Mouse (Mus musculus) neural tube, embryonic 13.5 days (tissue): ENCODE results near the gene Picalm. TPM values are rescaled to one million over a fixed set of nuclear protein-coding genes. Genes with fewer than 3 reads are reported as not detected.
"Not testable (repeated sequence)": the region's sequence is repeated elsewhere in the genome, so short reads cannot be mapped to it uniquely, and the experiment has no call there.

ENCODE experiments used
- ATAC-seq: fragments of 200-750 bp; cut with Nextera tagmentation; 2 replicates; pipeline ENCODE4 v1.8.0; 2017; ENCODE audit warnings: low read depth, mild to moderate bottlenecking, moderate TSS enrichment, moderate library complexity
- H3K27ac ChIP-seq: fragments of 300-500 bp; sonication (generic); replicated peaks from 2 replicates; pipeline ENCODE4 v1.5.1; 2015; ENCODE audit warnings: moderate library complexity, mild to moderate bottlenecking, inconsistent platforms
- H3K27me3 ChIP-seq: fragments of 300-500 bp; sonication (generic); 2 replicates; pipeline ENCODE4 v1.6.1; 2015; ENCODE audit warnings: mild to moderate bottlenecking, inconsistent platforms
- H3K36me3 ChIP-seq: fragments of 300-500 bp; sonication (generic); 2 replicates; pipeline ENCODE4 v1.6.1; 2015; ENCODE audit warnings: mild to moderate bottlenecking, inconsistent platforms
- H3K4me1 ChIP-seq: fragments of 300-500 bp; sonication (generic); replicated peaks from 2 replicates; pipeline ENCODE4 v1.6.1; 2015; ENCODE audit warnings: inconsistent platforms
- H3K4me2 ChIP-seq: fragments of 300-500 bp; sonication (generic); 2 replicates; pipeline ENCODE4 v1.6.1; 2015; ENCODE audit warnings: inconsistent platforms, mild to moderate bottlenecking, moderate library complexity
- H3K4me3 ChIP-seq: fragments of 300-500 bp; sonication (generic); 2 replicates; pipeline ENCODE4 v1.5.1; 2015; ENCODE audit warnings: mild to moderate bottlenecking, inconsistent platforms
- H3K9ac ChIP-seq: fragments of 300-500 bp; sonication (generic); 2 replicates; pipeline ENCODE4 v1.6.1; 2015; ENCODE audit warnings: moderate library complexity, mild to moderate bottlenecking, inconsistent platforms
- H3K9me3 ChIP-seq: fragments of 300-500 bp; sonication (generic); 2 replicates; pipeline ENCODE4 v1.6.1; 2016; ENCODE audit warnings: inconsistent platforms
- WGBS: fragments of 180-500 bp; shearing (Covaris S2); methylation state at CpG from one replicate; pipeline ENCODE4 v1.1.7; 2015; 5-methylcytosine and 5-hydroxymethylcytosine counted together
- polyA plus RNA-seq: library from polyadenylated mRNA; unstranded; fragments of >200 nt; fragmentation: Nextera tagmentation; extraction: Ambion mirVana; gene quantifications from 2 replicates; pipeline ENCODE4 v1.2.1, GENCODE M21; 2015

The Picalm gene
- polyA plus RNA-seq, 1 experiment from 2014 or later = 39.5 TPM

DNA sequence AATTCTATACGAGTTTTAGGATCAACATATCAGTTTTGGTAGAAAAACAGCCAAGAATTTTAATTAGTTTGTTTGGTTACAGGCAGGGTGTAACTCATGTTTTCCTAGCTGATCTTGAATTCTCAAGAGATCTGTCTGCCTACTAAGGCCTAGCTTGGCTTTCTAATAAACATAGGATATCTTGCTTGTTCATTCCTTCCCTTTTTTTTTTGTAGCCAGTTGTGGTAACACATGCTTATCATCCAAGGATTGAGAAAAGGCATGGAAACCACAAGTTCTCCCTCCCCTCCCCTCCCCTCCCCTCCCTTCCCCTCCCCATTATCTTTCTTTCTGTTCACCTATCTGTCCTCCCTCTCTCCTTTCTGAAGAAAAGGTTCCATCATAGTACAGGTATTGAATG is 36.0 kb downstream of the Picalm start:
- Histone ChIP-seq H3K36me3 (peaks cover 47% of the 10 kb centered on the region), H3K4me3 (no peak overlapping the region), H3K9ac (no peak overlapping the region), H3K27ac (no peak overlapping the region), H3K9me3 (0 out of 2 replicates have a peak, but pooled peaks cover 2% of the 10 kb centered on the region), H3K27me3 (no peaks in the 10 kb centered on the region), H3K4me2 (no peak overlapping the region), H3K4me1 (no peaks in the 10 kb centered on the region)
- WGBS = 88% methylated on average over 1 of the region's 1 CpGs
- no peak for ATAC-seq

DNA sequence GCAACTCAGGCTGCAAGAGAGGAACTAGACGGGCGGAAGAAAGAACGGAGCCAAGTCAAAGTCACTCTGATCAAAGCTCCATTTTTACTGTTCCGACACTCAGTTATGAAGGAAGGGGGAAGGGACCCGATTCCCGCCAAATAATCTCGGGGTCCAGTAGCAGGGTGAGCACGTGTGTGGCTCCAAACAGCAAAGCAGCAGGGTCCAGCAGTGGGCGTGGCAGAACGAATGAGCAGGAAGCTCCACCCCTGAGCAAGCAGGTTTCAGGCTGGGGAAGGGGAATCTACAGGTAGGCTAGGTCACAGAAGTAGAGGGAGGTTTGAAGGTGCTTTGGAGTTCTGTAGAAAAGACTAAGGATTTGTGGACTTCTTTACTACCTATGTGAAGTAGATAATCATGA is 37.8 kb downstream of the Picalm start:
- not testable (repeated sequence) for H3K9ac ChIP-seq, H3K4me2 ChIP-seq, ATAC-seq, H3K4me1 ChIP-seq, H3K27me3 ChIP-seq, H3K4me3 ChIP-seq, H3K27ac ChIP-seq, H3K9me3 ChIP-seq
- WGBS = 84% methylated on average over 10 of the region's 10 CpGs
- H3K36me3 ChIP-seq = peaks cover 39% of the 10 kb centered on the region

DNA sequence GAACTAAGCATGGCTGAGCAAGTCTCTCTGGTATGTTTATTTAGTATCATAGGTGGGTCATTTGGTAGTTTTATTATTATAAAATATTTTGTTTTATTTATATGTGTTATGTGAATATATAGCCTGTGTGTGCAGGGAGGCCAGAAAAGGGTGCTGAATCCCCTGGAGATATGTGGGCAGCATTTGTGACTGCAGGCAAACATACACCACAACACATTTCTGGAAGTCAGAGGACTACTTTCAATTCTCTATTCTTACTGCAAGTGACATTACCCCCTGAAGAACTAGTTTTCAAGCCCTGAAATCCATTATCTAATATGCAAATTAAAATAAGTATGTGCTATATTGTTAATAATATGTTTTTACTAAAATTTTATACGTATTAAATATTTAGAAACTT is 43.8 kb downstream of the Picalm start:
- no peaks in the 10 kb centered on the region for H3K27me3 ChIP-seq
- ATAC-seq = no peak
- H3K9ac ChIP-seq = no peak overlapping the region
- H3K4me3 ChIP-seq = no peak overlapping the region
- no peaks in the 10 kb centered on the region for H3K9me3 ChIP-seq
- WGBS = 93% methylated on average over 1 of the region's 1 CpGs
- no peak overlapping the region for H3K4me2 ChIP-seq
- H3K27ac ChIP-seq = no peak overlapping the region
- peaks cover 45% of the 10 kb centered on the region for H3K36me3 ChIP-seq
- H3K4me1 ChIP-seq = no peaks in the 10 kb centered on the region

DNA sequence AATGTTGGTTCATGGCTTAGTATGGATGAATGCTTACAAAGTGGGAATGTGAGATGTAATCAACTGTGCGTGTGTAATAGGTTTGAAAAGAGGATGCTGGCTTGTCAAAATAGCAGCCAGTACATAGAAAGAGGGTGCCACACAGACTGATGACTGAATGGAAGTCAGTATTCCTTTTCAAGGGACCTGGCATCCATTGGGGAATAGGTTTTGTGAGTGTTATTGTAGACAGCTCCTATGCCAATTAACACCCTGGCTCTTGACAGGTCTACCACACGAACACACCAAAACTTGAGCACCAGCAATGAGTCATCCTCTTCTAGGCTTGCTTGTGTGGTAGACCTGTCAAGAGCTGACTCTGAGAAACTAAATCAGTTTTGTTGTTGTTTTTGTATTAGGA is 45.6 kb downstream of the Picalm start:
- Histone ChIP-seq H3K4me2 (no peak overlapping the region), H3K27me3 (no peaks in the 10 kb centered on the region), H3K9me3 (no peaks in the 10 kb centered on the region), H3K36me3 (peaks cover 43% of the 10 kb centered on the region), H3K9ac (no peak overlapping the region), H3K4me3 (no peak overlapping the region), H3K4me1 (no peaks in the 10 kb centered on the region), H3K27ac (no peak overlapping the region)
- 89% methylated on average over 2 of the region's 2 CpGs for WGBS
- ATAC-seq = no peak

DNA sequence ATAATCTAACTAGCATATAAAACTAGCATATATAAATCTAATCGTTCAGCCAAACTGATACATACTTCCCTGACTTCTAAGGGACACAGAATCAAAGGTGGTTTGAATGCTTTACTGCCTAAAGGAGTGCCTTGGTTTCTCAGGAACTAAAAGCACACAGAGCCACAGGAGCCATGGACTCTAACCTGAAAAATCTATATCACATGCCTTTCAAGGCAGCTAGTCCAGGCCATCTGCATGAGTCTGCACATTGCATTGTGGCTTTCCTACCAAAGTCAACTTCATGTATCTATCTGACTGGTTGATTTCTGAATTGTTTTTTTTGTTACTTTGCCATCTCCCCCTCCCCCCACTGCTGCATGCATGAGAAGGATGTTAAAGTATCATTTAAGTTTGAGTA is 50.6 kb downstream of the Picalm start:
- no peak for ATAC-seq
- no peaks in the 10 kb centered on the region for H3K4me1 ChIP-seq
- no peaks in the 10 kb centered on the region for H3K9me3 ChIP-seq
- no peak overlapping the region for H3K9ac ChIP-seq
- H3K36me3 ChIP-seq = peaks cover 33% of the 10 kb centered on the region
- no peak overlapping the region for H3K4me2 ChIP-seq
- no peak overlapping the region for H3K27ac ChIP-seq
- H3K4me3 ChIP-seq = no peak overlapping the region
- whole genome bisulfite sequencing = 97% methylated on average over 1 of the region's 1 CpGs
- no peaks in the 10 kb centered on the region for H3K27me3 ChIP-seq

DNA sequence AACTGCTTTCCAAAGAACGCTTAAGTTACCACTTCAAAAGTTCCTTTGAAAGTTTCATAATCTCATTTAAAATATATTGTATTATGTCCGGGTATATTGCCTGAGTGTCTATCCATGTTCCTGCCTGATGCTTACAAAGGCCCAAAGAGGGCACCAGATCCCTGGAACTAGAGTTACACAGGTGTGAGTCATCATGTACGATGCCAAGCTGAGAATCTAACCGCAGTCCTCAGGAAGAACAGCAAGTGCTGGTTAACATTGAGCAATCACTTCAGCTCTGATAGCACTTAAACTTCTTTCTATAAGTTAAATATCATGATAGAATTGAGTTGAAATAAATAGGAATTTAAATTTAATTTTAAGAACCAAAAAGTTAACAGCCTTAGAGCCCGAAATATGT is 70.2 kb downstream of the Picalm start:
- Histone ChIP-seq H3K4me3 (no peak overlapping the region), H3K4me1 (no peaks in the 10 kb centered on the region), H3K27ac (no peak overlapping the region), H3K27me3 (no peaks in the 10 kb centered on the region), H3K9ac (no peak overlapping the region), H3K4me2 (no peak overlapping the region), H3K9me3 (no peaks in the 10 kb centered on the region), H3K36me3 (peaks cover 25% of the 10 kb centered on the region)
- 91% methylated on average over 5 of the region's 5 CpGs for WGBS
- no peak for ATAC-seq

DNA sequence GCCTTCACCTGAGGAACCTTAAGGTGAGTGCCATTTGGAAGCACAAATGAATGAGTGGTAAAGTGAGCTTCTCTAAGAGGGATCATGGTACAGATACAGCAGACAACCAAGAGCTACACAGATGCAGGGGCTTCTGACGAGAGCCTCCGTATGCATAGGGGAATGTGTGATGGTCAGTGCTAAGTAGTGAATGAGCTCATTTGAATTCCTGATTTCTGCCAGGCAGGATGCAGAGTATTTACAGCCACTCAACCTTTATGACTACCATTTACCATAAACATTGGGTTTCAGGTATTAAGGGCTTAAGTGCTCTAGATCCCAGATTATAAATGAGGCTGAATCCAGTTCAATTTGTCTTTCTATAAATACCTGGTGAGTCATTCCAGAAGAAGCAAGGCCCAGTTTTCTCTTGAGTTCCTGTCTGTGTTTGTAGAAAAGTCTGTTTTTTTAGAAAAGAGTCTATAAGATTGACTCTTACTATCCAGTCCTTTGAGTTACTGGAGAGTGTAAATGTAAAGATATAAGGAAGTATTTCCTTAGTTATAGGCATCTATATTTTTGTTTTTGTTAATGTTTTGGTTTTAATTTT is 72.0 kb downstream of the Picalm start:
- ATAC-seq = no peak
- WGBS = 73% methylated on average over 2 of the region's 2 CpGs
- H3K27me3 ChIP-seq = no peaks in the 10 kb centered on the region
- H3K9ac ChIP-seq = no peak overlapping the region
- H3K27ac ChIP-seq = no peak overlapping the region
- H3K4me3 ChIP-seq = no peak overlapping the region
- peaks cover 23% of the 10 kb centered on the region for H3K36me3 ChIP-seq
- H3K4me2 ChIP-seq = no peak overlapping the region
- H3K9me3 ChIP-seq = no peaks in the 10 kb centered on the region
- H3K4me1 ChIP-seq = no peaks in the 10 kb centered on the region; the same call in 1 of the 2 replicates

DNA sequence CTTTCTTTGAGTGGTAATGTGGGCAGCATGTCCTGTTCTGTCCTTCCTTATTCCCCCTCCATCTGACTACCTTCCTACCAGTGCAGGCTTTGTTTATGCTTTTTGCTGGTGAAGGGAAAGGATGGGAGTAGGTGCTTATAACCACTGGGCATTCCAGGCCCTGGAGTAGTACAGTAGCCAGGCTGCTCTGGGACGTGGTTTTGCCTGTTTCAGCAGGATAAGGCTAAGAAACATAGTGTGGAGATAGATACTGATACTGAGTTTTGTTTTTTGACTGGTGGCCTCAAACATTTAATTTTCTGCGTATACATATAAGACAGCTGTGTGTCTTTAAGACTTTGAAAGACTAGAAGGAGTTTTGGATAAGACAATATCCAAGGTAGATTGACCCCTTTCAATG is 73.9 kb downstream of the Picalm start:
- no peak for ATAC-seq
- no peak overlapping the region for H3K27ac ChIP-seq
- H3K27me3 ChIP-seq = no peaks in the 10 kb centered on the region
- H3K4me2 ChIP-seq = no peak overlapping the region
- 98% methylated on average over 2 of the region's 2 CpGs for WGBS
- no peak overlapping the region for H3K9ac ChIP-seq
- no peaks in the 10 kb centered on the region for H3K9me3 ChIP-seq
- no peaks in the 10 kb centered on the region; the same call in 1 of the 2 replicates for H3K4me1 ChIP-seq
- H3K4me3 ChIP-seq = no peak overlapping the region
- H3K36me3 ChIP-seq = peaks cover 30% of the 10 kb centered on the region

DNA sequence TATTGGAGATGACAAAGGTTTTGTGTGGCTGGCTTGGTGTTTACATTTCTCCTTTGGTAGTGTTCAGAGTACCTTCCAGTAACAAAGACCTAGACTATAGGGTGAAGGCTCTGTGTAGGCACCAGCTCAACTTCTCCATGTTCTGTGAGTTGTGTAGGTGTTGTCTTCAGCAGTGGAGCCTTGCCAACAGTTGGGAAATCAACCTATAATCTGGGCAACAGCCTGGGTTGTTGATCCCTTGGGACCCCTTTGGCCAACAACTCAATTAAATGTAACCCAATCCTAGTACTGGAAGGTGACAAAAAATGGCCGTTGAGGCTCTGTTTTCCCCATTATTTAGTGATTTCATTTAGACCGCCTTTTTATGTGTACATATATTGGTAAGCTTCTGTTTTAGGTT is 80.1 kb downstream of the Picalm start:
- no peak overlapping the region for H3K27ac ChIP-seq
- H3K9ac ChIP-seq = no peak overlapping the region
- H3K36me3 ChIP-seq = peaks cover 34% of the 10 kb centered on the region
- ATAC-seq = no peak
- H3K4me3 ChIP-seq = no peak overlapping the region
- no peak overlapping the region for H3K4me2 ChIP-seq
- no peaks in the 10 kb centered on the region; the same call in 1 of the 2 replicates for H3K4me1 ChIP-seq
- H3K27me3 ChIP-seq = no peaks in the 10 kb centered on the region
- WGBS = 88% methylated on average over 2 of the region's 2 CpGs
- no peaks in the 10 kb centered on the region for H3K9me3 ChIP-seq

DNA sequence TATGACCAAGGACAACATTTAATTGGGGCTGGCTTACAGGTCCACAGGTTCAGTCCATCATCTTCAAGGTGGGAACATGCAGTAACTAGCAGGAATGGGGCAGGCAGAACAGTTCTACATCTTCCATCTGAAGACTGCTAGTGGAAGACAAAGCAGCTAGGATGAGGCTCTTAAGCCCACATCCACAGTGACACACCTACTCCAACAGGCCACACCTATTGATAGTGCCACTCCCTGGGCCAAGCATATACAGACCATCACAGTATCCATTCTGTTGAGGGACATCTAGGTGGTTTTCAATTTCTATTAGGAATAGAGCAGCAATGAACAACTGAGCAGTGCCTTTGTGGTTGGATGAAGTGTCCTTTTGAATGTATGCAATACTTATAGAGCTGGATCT is 80.9 kb downstream of the Picalm start:
- no peak overlapping the region for H3K9ac ChIP-seq
- H3K27ac ChIP-seq = no peak overlapping the region
- H3K9me3 ChIP-seq = no peaks in the 10 kb centered on the region
- H3K36me3 ChIP-seq = peaks cover 34% of the 10 kb centered on the region
- no peak overlapping the region for H3K4me2 ChIP-seq
- no peak overlapping the region for H3K4me3 ChIP-seq
- H3K27me3 ChIP-seq = no peaks in the 10 kb centered on the region
- H3K4me1 ChIP-seq = no peaks in the 10 kb centered on the region; the same call in 1 of the 2 replicates
- no peak for ATAC-seq

DNA sequence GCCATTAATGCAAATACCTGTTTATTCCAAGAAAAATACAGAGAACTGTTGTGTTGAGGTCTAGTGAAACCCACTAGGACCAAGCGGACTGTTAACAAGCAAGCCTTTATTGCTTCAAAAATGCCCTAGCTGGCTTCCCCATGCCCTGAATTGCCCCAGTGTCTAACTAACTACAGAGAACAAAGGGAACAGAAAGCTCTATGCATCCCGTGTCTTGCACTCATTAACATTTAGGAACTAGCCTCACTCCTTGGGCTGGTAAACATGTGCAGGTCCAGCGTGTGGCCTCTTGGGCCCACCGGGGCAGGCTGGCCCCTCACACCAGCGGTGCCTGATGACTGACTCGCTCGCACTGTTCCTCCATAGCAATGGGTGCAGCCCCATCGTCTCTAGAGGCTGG is 86.5 kb downstream of the Picalm start:
- Histone ChIP-seq H3K27ac (no peak overlapping the region), H3K9me3 (no peaks in the 10 kb centered on the region), H3K4me3 (no peak overlapping the region), H3K4me1 (no peaks in the 10 kb centered on the region), H3K36me3 (no peaks in the 10 kb centered on the region), H3K4me2 (no peak overlapping the region), H3K9ac (no peak overlapping the region), H3K27me3 (no peaks in the 10 kb centered on the region)
- 54% methylated on average over 8 of the region's 8 CpGs for WGBS
- ATAC-seq = no peak; the same call in 1 of the 2 replicates

DNA sequence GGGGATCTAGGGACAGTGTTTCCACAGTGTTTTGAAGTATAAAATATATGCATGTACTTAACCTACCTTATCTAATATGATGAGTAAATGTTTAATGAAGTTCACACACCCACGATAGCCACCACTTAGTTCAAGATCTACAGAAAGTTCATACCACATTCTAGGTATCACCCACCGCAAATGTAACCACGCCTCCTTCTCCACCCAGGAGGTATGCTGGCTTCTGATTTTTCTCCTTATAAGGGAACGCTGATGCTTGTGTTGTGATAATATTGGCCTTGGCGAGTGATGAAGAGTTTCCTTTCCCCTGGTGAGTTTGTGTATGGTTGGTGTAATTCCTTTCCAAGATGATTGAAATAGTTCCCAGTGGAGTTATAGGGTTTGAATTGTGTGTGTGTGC is 88.1 kb downstream of the Picalm start:
- Histone ChIP-seq H3K4me3 (no peak overlapping the region), H3K4me1 (no peaks in the 10 kb centered on the region), H3K9me3 (no peaks in the 10 kb centered on the region), H3K27me3 (no peaks in the 10 kb centered on the region), H3K9ac (no peak overlapping the region), H3K36me3 (no peaks in the 10 kb centered on the region), H3K4me2 (no peak overlapping the region), H3K27ac (no peak overlapping the region)
- WGBS = 87% methylated on average over 5 of the region's 5 CpGs
- no peak for ATAC-seq

DNA sequence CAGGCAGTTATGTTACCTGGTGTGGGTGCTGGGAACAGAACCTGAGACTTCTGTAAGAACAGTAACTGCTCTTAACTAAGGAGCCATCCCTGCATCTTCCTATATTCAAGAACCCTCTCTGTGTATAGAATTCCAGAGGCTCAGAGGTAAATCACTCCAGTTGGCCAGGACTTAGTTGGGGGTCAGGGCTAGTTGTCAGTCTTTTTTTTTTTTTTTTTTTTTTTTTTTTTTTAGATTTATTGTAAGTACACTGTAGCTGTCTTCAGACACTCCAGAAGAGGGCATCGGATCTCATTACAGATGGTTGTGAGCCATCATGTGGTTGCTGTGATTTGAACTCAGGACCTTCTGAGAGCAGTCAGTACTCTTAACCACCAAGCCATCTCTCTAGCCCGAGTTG is 91.5 kb downstream of the Picalm start:
- H3K9ac ChIP-seq = no peak overlapping the region
- H3K4me1 ChIP-seq = no peaks in the 10 kb centered on the region
- no peaks in the 10 kb centered on the region for H3K9me3 ChIP-seq
- H3K27me3 ChIP-seq = no peaks in the 10 kb centered on the region
- H3K4me3 ChIP-seq = no peak overlapping the region
- H3K4me2 ChIP-seq = no peak overlapping the region
- no peak for ATAC-seq
- H3K27ac ChIP-seq = no peak overlapping the region
- WGBS = 81% methylated on average over 2 of the region's 2 CpGs
- H3K36me3 ChIP-seq = no peaks in the 10 kb centered on the region
